Mouse (Mus musculus) kidney, adult 2 months (tissue): ENCODE results near the gene Hopx. TPM values are rescaled to one million over a fixed set of nuclear protein-coding genes. Genes with fewer than 3 reads are reported as not detected.
A peak's percentile ranks its signal among the peaks of the same experiment; 100 is the strongest.

Source experiments
- DNase-seq: peaks from one replicate; pipeline ENCODE4 v3.0.0; 2021
- H3K27ac ChIP-seq: fragments of 200-500 bp; 2 replicates; pipeline ENCODE4 v1.5.1; 2012; ENCODE audit warnings: low read depth, low read length, control low read depth, inconsistent platforms; ENCODE audit not compliant: insufficient read depth
- H3K27me3 ChIP-seq: fragments of 200-500 bp; replicated peaks from 2 replicates; pipeline ENCODE4 v1.6.1; 2012; ENCODE audit warnings: mild to moderate bottlenecking, moderate library complexity, low read length, inconsistent platforms; ENCODE audit not compliant: control insufficient read depth, insufficient read depth
- H3K36me3 ChIP-seq: fragments of 200-500 bp; 2 replicates; pipeline ENCODE4 v1.6.1; 2012; ENCODE audit warnings: mild to moderate bottlenecking, moderate library complexity, low read length, inconsistent platforms; ENCODE audit not compliant: control insufficient read depth, insufficient read depth
- H3K4me1 ChIP-seq: fragments of 200-500 bp; 2 replicates; pipeline ENCODE4 v1.6.1; 2011; ENCODE audit warnings: low read length; ENCODE audit not compliant: control insufficient read depth, insufficient read depth
- H3K4me3 ChIP-seq: fragments of 200-500 bp; 2 replicates; pipeline ENCODE4 v1.5.1; 2011; ENCODE audit warnings: mild to moderate bottlenecking, low read depth, low read length, control low read depth; ENCODE audit not compliant: insufficient read depth
- CTCF ChIP-seq: fragments of 200-500 bp; conservative IDR thresholded peaks from 2 replicates; pipeline ENCODE4 v1.5.1; 2011; ENCODE audit warnings: low read depth, mild to moderate bottlenecking, control low read depth, low read length, moderate library complexity, mixed read lengths; ENCODE audit not compliant: insufficient read depth, insufficient read length
- POLR2A ChIP-seq: fragments of 200-500 bp; IDR thresholded peaks from one replicate; pipeline ENCODE4 v1.6.1; 2011; ENCODE audit warnings: low read depth, low read length, control low read depth
- WGBS: fragments of 180-500 bp; shearing (Covaris S2); methylation state at CpG from one replicate; pipeline ENCODE4 v1.1.7; 2018; 5-methylcytosine and 5-hydroxymethylcytosine counted together
- polyA plus RNA-seq: library from polyadenylated mRNA; depleted of rRNA; stranded (reverse); fragments of >200 nt; gene quantifications from 2 replicates; pipeline ENCODE4 v1.2.3, GENCODE M21; 2012; rRNA removed

The Hopx gene
- polyA plus RNA-seq, 1 experiment = 14.2 TPM

DNA sequence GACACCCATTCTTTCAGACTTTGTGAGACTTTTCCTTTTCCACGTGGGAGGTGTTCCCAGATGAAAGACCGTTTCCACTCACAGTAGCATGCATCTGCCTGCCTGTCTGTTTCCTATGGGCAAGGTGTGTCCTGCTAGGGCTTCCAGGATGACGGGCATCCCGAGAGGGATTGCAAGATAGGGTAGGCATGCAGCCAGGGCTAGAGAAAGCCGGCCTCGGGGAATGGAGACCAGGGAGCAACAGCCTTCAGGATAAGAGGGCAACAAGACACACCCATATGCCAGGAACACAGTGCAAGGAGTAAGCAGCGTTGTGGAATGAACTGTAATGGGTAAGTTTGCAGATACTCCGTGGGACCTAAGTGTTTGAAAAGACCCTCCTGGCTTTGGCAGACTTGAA is 47.6 kb downstream of the Hopx start:
- no peak for TF ChIP-seq CTCF
- no peak for TF ChIP-seq POLR2A
- H3K4me3 ChIP-seq = no peak overlapping the region
- 77% methylated on average over 8 of the region's 8 CpGs for WGBS
- no peak overlapping the region for H3K27ac ChIP-seq
- no peaks in the 10 kb centered on the region for H3K36me3 ChIP-seq
- H3K27me3 ChIP-seq = no peaks in the 10 kb centered on the region
- DNase-seq = no peak
- no peaks in the 10 kb centered on the region for H3K4me1 ChIP-seq

DNA sequence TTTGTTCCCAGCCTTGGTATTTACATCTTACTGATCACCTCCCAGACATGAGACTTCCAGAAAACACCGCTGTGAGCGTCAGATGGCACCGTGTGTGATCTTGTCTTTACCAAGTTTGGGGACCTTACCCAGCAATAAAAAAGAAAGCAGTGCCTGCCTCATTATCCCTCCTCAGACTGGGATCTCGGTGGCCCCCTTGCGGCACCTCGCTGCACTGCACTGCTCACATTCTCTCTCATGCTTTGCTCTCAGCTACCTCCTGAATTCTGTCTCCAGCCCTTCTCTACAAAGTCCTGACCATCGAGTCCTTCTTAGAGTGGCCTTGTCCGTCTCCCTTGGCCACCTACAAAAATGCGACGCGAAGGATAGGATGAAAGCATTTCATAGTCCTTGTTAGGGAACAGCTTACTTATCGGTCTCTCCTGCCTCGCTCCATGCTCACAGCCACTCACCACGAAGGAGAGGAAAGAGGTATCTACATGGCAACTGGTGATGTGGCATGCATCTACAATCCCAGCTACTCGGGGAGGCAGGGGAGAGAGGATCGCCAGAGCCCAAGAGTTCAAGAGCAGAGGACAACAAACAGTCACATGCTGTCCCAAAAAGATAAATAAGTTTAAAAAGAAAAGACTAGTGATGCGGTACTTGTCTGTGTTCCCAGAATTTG is 53.4 kb downstream of the Hopx start:
- no peaks in the 10 kb centered on the region for H3K4me1 ChIP-seq
- 34% methylated on average over 17 of the region's 17 CpGs for WGBS
- peak; percentile 52 for DNase-seq
- H3K27me3 ChIP-seq = no peaks in the 10 kb centered on the region
- no peak for TF ChIP-seq POLR2A
- TF ChIP-seq CTCF = peak; percentile 79
- H3K27ac ChIP-seq = no peak overlapping the region
- no peak overlapping the region for H3K4me3 ChIP-seq
- H3K36me3 ChIP-seq = no peaks in the 10 kb centered on the region

DNA sequence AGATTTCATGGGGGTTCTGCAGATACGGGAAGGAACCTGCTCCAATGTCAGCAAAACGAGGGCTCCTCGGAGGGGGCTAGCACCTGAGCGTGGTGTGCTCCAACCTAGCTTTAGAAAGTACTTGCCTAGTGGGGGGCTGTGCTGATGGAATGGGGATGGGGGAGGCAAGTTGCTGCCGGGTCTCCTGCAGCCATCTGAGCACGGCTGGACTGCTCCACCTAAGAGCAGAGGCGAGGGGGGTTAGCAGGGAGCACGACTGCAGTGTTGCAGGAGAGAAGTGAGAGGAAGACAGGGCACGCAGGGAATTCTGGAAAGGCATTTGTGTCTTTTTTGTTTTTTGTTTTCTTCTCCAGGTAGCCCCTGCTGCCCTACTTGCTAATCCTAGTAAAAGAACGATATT is 54.6 kb downstream of the Hopx start:
- Histone ChIP-seq H3K27ac (no peak overlapping the region), H3K4me1 (no peaks in the 10 kb centered on the region), H3K27me3 (no peaks in the 10 kb centered on the region), H3K36me3 (no peaks in the 10 kb centered on the region), H3K4me3 (no peak overlapping the region)
- DNase-seq = no peak
- WGBS = 47% methylated on average over 10 of the region's 10 CpGs
- TF ChIP-seq POLR2A (no peak), CTCF (no peak)

DNA sequence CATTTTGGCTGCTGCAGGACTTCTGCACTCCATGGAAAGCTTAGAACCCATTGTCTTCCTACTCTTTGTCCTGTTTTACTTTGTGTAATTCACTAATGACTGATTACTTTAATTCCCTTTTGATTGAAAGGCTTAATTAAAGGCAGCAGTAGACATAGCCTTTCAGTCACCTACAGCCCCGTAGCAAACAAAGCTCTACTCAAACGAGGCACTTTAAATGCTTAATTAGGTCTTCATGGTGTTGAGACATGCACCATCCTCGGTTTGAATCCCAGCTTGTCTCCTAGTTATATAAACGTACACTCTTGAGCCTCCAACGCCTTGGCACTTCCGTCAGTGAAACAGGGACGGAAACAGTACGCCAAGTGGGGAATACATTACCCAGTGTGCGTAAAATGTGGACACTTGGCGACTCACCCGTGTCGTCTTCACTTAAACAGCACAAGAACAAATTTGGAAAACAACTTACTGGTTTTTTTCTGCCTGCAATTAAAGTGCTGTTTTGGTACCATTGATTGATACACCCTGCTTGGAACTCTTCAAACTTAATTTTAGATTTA is 58.0 kb downstream of the Hopx start:
- Histone ChIP-seq H3K27ac (no peak overlapping the region), H3K4me1 (no peaks in the 10 kb centered on the region), H3K4me3 (no peak overlapping the region), H3K27me3 (no peaks in the 10 kb centered on the region), H3K36me3 (no peaks in the 10 kb centered on the region)
- WGBS = 53% methylated on average over 12 of the region's 12 CpGs
- no peak for TF ChIP-seq CTCF
- TF ChIP-seq POLR2A = no peak
- no peak for DNase-seq

GRCm38 (mm10) chr5:77052616-77053015 is 62.3 kb downstream of the Hopx start:
- WGBS = 91% methylated on average over 5 of the region's 5 CpGs
- Histone ChIP-seq H3K36me3 (no peaks in the 10 kb centered on the region), H3K4me3 (no peak overlapping the region), H3K27ac (no peak overlapping the region), H3K27me3 (no peaks in the 10 kb centered on the region), H3K4me1 (no peaks in the 10 kb centered on the region)
- TF ChIP-seq POLR2A (no peak), CTCF (no peak)
- DNase-seq = no peak

DNA sequence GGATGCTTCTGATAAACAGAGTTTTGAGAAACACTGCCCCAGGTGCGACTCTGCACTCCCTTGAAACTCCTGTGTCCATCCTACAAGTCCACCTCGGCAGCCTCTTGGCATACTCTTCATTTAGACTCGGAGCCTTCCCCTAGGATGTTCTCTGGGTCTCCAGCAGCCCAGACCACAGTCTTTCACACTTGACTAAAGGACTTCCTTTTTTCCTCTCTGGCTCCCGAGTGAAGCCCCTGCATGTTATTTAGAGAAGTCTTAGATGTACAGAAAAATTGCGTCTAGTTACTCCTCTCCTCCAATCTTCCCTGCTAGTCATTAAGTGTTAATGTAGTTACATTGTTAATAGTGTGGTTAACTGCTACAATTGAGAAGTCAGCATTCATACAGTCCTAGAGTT is 70.6 kb downstream of the Hopx start:
- no peak for DNase-seq
- Histone ChIP-seq H3K27me3 (no peaks in the 10 kb centered on the region), H3K4me3 (no peak overlapping the region), H3K4me1 (no peaks in the 10 kb centered on the region), H3K36me3 (no peaks in the 10 kb centered on the region), H3K27ac (no peak overlapping the region)
- 61% methylated on average over 5 of the region's 5 CpGs for WGBS
- no peak for TF ChIP-seq POLR2A
- TF ChIP-seq CTCF = no peak

DNA sequence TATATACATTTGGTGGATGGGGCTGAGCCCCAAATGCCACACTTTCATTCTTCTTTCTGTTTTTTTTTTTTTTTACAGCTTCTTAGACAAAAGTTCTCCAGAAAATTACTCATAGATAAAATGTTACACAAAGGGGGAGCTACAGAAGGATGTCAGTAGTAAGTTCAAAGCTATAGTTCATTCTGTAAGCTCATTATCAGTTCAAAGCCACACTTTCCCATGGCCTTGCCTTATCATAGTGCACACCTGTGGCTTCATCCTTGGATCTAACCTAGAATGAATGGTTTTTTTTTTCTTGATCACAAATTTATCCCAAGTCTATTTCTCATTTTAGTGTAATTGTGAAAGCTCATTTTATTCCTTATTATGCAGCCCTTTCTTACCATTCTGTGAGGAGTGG is 75.5 kb downstream of the Hopx start:
- TF ChIP-seq CTCF = no peak
- no peak for TF ChIP-seq POLR2A

GRCm38 (mm10) chr5:77038451-77038850 is 76.5 kb downstream of the Hopx start:
- TF ChIP-seq POLR2A = no peak
- TF ChIP-seq CTCF = no peak
- Histone ChIP-seq H3K4me1 (no peaks in the 10 kb centered on the region), H3K27ac (no peak overlapping the region), H3K27me3 (no peaks in the 10 kb centered on the region), H3K4me3 (no peak overlapping the region), H3K36me3 (no peaks in the 10 kb centered on the region)
- WGBS = 88% methylated on average over 10 of the region's 10 CpGs
- no peak for DNase-seq

More for the DNA sequence above, 75.5 kb downstream of the Hopx start:
- no peaks in the 10 kb centered on the region for H3K4me1 ChIP-seq
- DNase-seq = no peak
- no peaks in the 10 kb centered on the region for H3K27me3 ChIP-seq
- no peaks in the 10 kb centered on the region for H3K36me3 ChIP-seq
- H3K27ac ChIP-seq = no peak overlapping the region
- H3K4me3 ChIP-seq = no peak overlapping the region

Other genes starting within 250 kb of the Hopx start
- gene Aasdh, start 209.6 kb downstream of the Hopx start, polyA plus RNA-seq = 14.3 and 15.1 TPM in 2 replicates
- gene Paics, start 163.8 kb downstream of the Hopx start, polyA plus RNA-seq = 120 and 170 TPM in 2 replicates
- 11.2 and 12.9 TPM in 2 replicates for gene Ppat, start 163.5 kb downstream of the Hopx start, polyA plus RNA-seq
- gene Srp72, start 140.4 kb downstream of the Hopx start, polyA plus RNA-seq = 21.5 and 24.4 TPM in 2 replicates
- 0.30 and 0.50 TPM in 2 replicates for gene Arl9, start 111.1 kb downstream of the Hopx start, polyA plus RNA-seq
- gene Thegl, start 99.1 kb downstream of the Hopx start, polyA plus RNA-seq = not detected in 2 replicates
- gene Spink2, start 96.3 kb upstream of the Hopx start, polyA plus RNA-seq = 0.23 and 0.68 TPM in 2 replicates
- gene Rest, start 150.4 kb upstream of the Hopx start, polyA plus RNA-seq = 7.3 and 8.3 TPM in 2 replicates
- 15.1 and 17.7 TPM in 2 replicates for gene Noa1, start 195.0 kb upstream of the Hopx start, polyA plus RNA-seq
- gene Polr2b, start 195.0 kb upstream of the Hopx start, polyA plus RNA-seq = 15.7 and 32.2 TPM in 2 replicates